Mouse (Mus musculus) thymus, postnatal 36 days (tissue): Measurements from ENCODE around the gene Rbmxl1.

Experiments used
- DNase-seq, 2 experiments: peaks; one replicate each; pipeline ENCODE4 v3.0.0; 2022; ENCODE audit warnings: mixed read lengths in 2 of 2

Rbmxl1 gene

DNA sequence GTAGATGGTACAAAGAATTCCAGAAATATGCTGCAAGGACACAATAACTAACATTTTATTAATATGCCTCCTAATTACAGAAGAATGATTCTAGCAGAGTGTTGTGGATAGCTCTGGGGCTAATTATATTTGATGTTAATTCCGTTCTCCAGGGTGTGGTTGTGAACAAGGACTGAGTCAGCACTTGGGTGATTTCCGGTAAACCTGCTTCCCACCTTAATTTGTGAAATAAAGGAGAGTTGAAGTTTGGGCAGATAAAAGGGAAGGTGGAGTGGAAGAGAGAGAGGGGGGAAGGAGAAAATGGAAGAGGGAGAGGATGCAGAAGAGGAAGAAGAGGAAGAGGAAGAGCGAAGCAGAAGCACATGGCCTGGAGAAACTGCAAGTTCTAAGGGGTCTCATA, 19.0 kb downstream of the Rbmxl1 start:
- DNase-seq: no peak

- DNase-seq: no peak
Measured at GRCm38 (mm10) chr8:78477051-78477829, 31.5 kb downstream of the Rbmxl1 start.

DNA sequence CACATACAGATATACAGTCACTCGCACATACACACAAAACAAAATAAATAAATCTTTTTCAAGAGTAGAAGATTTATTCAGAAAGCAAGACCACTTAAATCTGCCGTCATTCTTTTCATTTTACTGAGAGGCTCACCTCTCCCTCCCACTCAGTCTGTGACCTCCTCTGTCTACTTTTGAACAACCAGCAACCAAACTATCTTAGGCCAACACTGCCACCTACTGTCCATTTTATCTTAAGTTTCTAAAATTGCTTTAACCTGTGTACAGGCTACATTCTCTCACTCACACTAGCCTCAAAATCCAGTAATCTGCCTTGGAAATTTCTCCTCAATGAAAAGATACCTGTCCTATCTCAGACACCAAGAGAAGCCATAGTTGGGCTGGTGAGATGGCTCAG, 40.8 kb downstream of the Rbmxl1 start:
- no peak for DNase-seq

DNA sequence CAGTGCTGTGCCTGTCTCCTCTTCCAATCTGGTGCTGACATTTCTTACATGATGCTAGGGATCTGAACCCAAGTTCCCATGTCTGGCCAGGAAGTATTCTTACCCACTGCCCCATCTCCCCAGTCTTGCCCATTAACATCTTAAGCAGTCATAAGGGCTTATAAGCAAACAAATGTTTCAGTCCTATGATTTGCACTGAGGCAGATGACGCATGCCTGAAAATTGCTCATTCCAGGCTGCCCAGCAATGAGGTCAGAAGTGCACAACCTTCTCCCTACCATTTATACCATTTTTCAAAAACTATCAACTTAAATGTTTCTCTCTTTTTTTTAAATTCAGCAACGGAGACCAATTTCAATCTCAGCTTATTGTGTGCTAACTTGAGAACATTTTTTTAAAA, 44.8 kb downstream of the Rbmxl1 start:
- no peak for DNase-seq

- no peak for DNase-seq
Measured at GRCm38 (mm10) chr8:78456441-78456840, 52.3 kb downstream of the Rbmxl1 start.
